14 mouse cellular contexts compared by ENCODE assay signal in the genomic region with DNA sequence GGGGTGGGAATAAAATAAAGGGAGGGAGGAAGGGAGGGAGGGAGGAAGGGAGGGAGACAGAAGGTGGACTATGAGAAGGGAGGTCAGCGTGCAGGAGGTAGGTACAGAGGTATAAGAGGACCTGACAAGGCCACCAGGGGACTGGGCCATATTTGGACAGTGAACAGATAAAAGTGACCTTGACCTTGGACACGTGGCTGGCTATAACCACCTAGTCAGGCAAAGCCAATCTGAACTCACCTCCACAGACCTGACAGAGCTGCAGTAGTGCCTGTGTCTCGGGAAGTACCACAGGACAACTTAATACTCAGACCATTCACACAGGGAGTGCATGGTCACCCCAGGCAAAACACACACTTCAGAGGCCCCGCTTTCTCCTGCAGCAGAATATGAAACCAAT.
"Had no signal": no experiment of that assay in that cellular context is flagged by ENCODE, and none has a peak within 500 bp of the region (broad histone marks: within the 10 kb centered on the region; RNA-seq: fewer than 3 reads in every experiment).

No protein-coding gene starts in this region.

- H3K36me3 ChIP-seq: limb, embryonic 12.5 days; neural tube, embryonic 12.5 days had no signal

- H3K9ac ChIP-seq: limb, embryonic 12.5 days; liver, embryonic 14.5 days; neural tube, embryonic 12.5 days had no signal

- DNase-seq: kidney, adult 8-10 months; kidney, postnatal 25 days; liver; lung, adult 2 months; lung, postnatal 36 days; retina, postnatal 1 day; right cerebral cortex, postnatal 4 days; spleen, adult 18-20 months; thymus, postnatal 14 days had no signal

- H3K4me2 ChIP-seq: limb, embryonic 12.5 days; neural tube, embryonic 12.5 days had no signal

- H3K4me3 ChIP-seq: limb, embryonic 12.5 days; neural tube, embryonic 12.5 days had no signal

- H3K27ac ChIP-seq: limb, embryonic 12.5 days; liver, embryonic 14.5 days; neural tube, embryonic 12.5 days had no signal

- H3K27me3 ChIP-seq: neural tube, embryonic 12.5 days had no signal

- ATAC-seq: intestine, postnatal 0 days; lung, postnatal 0 days had no signal

- H3K9me3 ChIP-seq: limb, embryonic 12.5 days; neural tube, embryonic 12.5 days had no signal
